Mouse (Mus musculus): Measurements from ENCODE around the gene Sh3d21.
"Not testable (repeated sequence)": the region's sequence is repeated elsewhere in the genome, so short reads cannot be mapped to it uniquely, and the experiment has no call there.

The Sh3d21 gene

GRCm38 (mm10) chr4:126168851-126169250, 5.6 kb upstream of the Sh3d21 start:
- DNase-seq (ENCODE audit: low spot score in 2 of 2): no peak

GRCm38 (mm10) chr4:126166084-126166483, 2.8 kb upstream of the Sh3d21 start:
- no peak for DNase-seq (ENCODE audit: low spot score in 2 of 2)

GRCm38 (mm10) chr4:126165092-126165491, 1.8 kb upstream of the Sh3d21 start:
- DNase-seq (ENCODE audit: low spot score in 2 of 2): not testable (repeated sequence)

- no peak for DNase-seq (ENCODE audit: low spot score in 2 of 2)
Observed at GRCm38 (mm10) chr4:126163685-126164084, 394 bp upstream of the Sh3d21 start.

DNA sequence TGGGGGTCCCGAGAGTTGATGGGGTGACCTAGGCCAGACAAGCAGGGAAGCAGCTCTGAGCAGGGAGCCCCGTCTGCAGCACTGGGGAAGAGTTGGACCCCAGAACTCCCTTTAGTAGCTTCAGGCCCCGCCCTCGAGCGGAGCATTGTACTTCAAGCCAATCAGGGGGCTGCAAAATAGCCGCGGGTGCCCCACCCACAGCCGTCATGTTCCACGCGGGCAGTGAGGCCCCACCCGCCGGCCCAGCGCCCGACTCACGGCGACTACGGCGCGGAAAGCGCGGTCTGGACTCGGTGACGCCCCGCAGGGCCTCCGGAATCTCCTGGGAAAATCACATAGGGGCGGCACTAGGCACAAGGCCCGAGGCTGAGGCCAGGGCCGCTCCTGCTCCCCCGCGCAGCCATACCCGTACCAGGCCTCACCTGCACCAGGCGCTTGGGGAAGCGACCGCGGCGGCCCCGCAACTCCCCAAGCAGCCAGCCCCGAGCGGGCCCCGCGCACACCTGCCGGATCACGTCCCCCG, 686 bp downstream of the Sh3d21 start:
- peak; percentile 75 for DNase-seq (ENCODE audit: low spot score in 2 of 2)

GRCm38 (mm10) chr4:126161986-126162385, 1.3 kb downstream of the Sh3d21 start:
- no peak for DNase-seq (ENCODE audit: low spot score in 2 of 2)

- DNase-seq (ENCODE audit: low spot score in 2 of 2): no peak
Observed at GRCm38 (mm10) chr4:126161456-126161855, 1.8 kb downstream of the Sh3d21 start.

DNA sequence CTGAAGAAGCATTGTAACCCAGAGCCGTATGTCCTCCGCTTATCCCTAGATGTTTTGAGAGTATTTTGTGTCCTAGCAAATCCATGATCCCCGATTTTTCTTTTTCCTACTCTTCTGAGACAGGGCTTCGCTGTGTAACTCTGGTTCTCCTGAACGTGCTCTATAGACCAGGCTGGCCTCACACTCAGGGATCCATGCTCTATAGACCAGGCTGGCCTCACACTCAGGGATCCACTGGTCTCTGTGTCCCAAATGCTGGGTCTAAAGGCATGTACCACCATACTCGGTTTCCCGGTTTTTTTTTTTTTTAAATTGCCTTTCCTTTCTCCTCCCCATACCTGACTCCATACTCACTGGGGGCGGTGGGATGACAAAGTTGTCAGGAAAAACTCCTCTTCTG, 2.3 kb downstream of the Sh3d21 start:
- no peak for DNase-seq (ENCODE audit: low spot score in 2 of 2)

- no peak for DNase-seq (ENCODE audit: low spot score in 2 of 2)
Observed at GRCm38 (mm10) chr4:126159455-126159854, 3.8 kb downstream of the Sh3d21 start.

GRCm38 (mm10) chr4:126157562-126157961, 5.7 kb downstream of the Sh3d21 start:
- DNase-seq (ENCODE audit: low spot score in 2 of 2): no peak

GRCm38 (mm10) chr4:126156617-126157016, 6.7 kb downstream of the Sh3d21 start:
- DNase-seq (ENCODE audit: low spot score in 2 of 2): no peak

GRCm38 (mm10) chr4:126155869-126156268, 7.4 kb downstream of the Sh3d21 start:
- no peak for DNase-seq (ENCODE audit: low spot score in 2 of 2)

GRCm38 (mm10) chr4:126155183-126155582, 8.1 kb downstream of the Sh3d21 start:
- DNase-seq (ENCODE audit: low spot score in 2 of 2): no peak

DNA sequence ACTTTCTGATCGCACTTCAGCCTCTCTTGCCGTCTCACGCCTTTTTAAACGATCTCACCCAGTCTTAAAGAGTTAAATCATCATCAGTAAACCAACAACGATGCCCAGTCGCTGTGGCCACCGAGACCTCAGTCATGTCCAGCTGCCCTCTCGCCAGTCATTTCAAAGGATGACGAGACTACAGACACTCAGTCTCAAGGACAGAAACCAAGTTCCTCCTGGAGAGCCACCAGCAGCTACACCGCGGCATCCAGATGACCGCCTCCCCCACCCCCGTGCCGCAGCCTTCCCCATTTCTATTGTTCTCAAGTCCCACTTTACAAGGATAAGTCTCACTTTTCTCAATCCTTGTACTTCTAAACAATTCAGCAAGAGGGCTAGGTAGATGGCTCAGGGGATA, 10.4 kb downstream of the Sh3d21 start:
- DNase-seq (ENCODE audit: low spot score in 2 of 2): no peak

GRCm38 (mm10) chr4:126151701-126152440, 11.4 kb downstream of the Sh3d21 start:
- no peak for DNase-seq (ENCODE audit: low spot score in 2 of 2)

DNA sequence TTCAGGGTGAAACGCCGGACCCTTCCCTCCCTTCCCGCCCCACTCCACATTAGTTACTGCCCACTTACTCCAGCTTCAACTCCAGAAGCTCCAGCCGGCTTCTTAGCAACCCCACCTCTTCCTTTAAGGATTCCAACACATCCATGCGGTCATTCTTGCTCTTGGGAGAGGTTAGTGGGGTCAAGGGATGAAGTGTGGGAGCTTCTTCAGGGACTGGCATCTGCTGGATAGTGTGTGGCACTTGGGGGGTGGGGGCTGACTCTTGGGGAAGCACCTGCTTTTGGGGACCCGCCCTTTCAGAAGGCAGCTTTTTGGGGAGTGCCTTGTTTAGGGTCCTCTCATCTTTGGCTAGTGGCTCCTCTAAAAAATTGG, 12.4 kb downstream of the Sh3d21 start:
- no peak for DNase-seq (ENCODE audit: low spot score in 2 of 2)

DNA sequence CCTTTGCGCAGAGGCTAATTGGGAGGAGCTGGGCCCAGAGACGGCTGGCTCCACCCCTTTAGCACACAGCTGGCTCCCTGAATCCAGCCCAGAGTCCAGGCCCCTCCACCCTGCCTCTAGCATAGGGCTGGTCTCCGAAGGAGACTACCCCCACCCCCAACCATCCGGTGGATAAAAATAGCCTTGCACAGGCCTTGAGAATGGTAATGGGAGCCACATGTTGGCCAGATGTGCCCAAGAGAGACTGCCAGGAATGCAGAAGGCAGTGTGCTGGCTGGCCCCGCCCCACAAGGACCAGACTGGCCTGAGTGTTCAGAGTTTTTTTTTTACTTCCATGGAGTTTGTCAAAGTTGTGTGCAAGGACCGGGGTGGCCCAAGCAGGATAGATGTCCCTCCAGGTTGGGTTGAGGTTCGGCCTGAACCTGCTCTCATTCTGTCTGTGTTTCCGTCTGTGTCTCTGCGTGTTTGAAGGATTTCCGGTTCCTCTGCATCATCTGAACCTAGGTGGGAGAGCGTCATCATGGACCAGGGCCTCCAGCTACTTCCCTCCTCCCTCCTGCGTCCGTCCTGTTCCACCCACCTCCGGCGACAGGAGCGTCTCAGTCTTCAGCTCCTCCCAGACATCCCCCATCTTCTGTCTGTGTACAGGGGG, 12.9 kb downstream of the Sh3d21 start:
- DNase-seq (ENCODE audit: low spot score in 2 of 2): no peak

GRCm38 (mm10) chr4:126149798-126150197, 13.5 kb downstream of the Sh3d21 start:
- DNase-seq (ENCODE audit: low spot score in 2 of 2): no peak

DNA sequence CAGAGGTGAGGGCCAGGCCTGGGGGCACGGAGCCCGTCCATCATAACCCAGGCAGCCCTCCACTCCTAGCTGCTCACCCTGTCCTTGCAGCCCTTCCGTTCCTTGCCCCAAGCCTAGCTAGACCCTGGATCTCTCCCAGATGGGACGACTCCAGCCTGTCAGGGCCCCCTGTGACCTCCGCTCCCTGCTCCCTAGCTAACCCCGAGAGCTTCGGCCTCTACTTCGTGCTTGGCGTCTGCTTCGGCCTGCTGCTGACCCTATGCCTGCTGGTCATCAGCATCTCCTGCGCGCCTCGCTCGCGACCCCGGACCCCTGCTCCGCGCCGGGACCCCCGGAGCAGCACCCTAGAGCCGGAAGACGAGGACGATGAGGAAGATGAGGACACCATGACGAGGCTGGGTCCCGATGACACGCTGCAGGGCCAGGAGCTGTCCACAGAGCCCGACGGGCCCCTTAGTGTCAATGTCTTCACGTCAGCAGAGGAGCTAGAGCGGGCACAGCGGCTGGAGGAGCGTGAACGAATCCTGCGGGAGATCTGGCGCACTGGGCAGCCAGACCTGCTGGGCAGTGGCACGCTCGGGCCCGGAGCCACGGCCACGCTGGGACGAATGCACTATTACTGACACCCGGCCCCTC, 14.1 kb downstream of the Sh3d21 start:
- DNase-seq (ENCODE audit: low spot score in 2 of 2): no peak

GRCm38 (mm10) chr4:126148161-126148961, 14.9 kb downstream of the Sh3d21 start:
- DNase-seq (ENCODE audit: low spot score in 2 of 2): no peak

DNA sequence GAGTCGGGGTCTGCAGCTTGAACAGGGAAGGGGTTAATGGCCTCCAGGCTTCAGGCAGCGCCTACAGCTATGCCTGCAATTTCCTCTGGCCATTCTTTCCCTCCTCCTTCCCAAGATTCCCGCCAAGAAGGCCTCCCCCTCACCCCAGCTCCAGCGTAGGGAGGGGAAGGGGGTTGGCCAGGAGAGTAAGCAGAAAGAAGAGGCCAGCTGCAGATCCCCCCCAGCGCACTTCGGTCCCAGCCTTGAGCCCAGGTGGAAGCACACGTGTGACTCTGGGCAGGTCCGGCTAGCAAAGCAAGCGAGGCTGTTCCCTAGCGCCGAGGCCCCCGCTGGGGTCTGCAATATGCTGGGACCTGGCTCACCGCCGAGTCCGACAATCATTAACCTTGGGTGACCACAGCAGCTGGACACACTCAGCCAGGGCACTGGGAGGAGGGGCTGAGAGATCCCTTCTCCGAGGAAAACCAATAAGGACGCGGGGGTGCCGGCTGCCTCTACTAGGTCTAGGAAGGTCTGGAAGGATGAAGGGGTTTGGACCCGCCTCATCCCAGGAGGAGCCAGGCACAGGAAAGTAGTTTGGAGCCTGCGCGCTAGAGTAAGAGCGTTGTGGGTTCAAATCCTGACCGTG, 15.6 kb downstream of the Sh3d21 start, which contains the start of gene Eva1b:
Eva1b (plus strand) TSS at position 212 of the 628 bp plus-strand sequence.
- DNase-seq (ENCODE audit: low spot score in 2 of 2): no peak
